Mouse (Mus musculus) layer of hippocampus, postnatal 25 days (tissue): ENCODE measurements around the gene Mlh3. TPM values are rescaled to one million over a fixed set of nuclear protein-coding genes. Genes with fewer than 3 reads are reported as not detected.

Experiments
- DNase-seq, 2 experiments: peaks; one replicate each; pipeline ENCODE4 v3.0.0; 2022; ENCODE audit warnings: mixed read lengths in 2 of 2, low spot score in 1 of 2; ENCODE audit errors: extremely low spot score in 1 of 2
- total RNA-seq, 2 experiments: library from RNA; stranded (reverse); gene quantifications; 2 replicates each; pipeline ENCODE4 v1.2.3; 2021

Gene Mlh3
- total RNA-seq = 10 to 100 TPM; 17.0 to 17.9 TPM

DNA sequence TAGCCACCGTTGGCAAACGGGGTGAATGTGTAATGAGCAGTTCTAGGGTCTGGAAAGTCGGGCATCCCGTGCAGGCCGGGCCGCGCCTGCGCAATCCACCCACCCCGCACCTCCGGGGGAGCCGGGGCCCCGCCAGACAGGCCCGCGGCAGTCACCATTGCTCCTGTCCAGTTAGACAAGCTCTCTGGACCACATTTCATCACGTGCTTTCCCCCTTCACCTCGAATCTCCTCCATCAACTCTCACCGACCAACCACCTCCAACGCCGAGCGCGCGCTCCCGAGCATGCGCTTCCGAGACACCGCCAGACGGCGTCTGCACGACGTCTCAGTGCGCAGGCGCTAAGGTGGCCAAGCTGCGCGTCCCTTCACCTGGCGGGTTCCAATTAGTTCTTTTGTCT lies at the start of gene Mlh3:
Gene Mlh3, minus strand, starts transcription at position 281 of the 400 bp plus-strand sequence.
- DNase-seq = peak; percentile 79 to 83

DNA sequence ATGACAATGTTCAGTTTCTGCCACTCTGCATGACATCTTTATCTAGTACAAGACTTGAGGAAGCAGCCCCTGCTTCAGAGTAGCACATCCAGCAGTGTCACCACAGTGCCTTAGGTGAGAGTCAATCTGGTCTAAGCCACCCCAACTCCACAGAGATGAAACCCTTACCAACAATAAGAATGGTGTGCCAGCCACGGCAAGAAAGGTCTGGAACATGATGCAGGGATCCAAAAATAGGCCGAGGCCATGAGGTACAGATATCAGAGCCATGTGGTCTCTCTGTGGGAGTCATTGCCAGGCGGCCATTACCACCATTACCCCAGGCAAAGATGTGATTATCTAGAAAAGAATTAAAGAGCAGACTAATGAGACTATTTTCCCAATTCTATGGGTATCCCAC lies 38.3 kb upstream of the Mlh3 start:
- no peak for DNase-seq

DNA sequence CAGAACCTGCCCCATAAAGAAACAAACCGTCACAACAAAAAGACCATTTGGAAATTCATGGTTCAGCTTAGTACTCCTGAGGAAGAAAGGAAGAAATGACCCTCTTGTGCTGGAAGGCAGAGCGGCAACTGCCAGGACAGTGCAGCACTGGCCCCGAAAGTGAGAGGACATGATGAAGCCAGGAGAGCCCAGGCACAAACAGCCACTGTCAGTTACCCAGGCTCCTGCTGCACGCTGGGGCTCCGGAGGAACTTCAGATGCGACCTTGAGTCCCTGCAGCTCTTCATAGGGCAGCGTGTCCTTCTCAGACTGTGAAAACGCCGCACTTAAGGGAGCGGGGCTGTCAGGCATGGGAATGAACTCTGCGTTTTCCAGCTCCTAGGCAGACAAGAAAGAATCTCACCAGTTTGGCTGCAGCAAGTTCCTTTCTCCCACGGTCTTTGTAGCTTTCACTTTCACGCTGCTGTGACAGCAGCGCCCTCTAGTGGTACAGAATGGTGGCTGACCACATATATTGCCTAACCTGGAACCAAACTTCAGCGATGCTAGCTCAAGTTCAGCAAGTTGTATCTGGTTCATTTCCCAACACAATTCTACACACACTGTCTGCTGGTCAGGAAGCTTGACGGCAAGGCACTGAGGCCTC lies 35.0 kb upstream of the Mlh3 start:
- DNase-seq = peak; percentile 73 to 90

- no peak for DNase-seq
These were observed 34.3 kb upstream of the Mlh3 start for GRCm38 (mm10) chr12:85304725-85305124.

DNA sequence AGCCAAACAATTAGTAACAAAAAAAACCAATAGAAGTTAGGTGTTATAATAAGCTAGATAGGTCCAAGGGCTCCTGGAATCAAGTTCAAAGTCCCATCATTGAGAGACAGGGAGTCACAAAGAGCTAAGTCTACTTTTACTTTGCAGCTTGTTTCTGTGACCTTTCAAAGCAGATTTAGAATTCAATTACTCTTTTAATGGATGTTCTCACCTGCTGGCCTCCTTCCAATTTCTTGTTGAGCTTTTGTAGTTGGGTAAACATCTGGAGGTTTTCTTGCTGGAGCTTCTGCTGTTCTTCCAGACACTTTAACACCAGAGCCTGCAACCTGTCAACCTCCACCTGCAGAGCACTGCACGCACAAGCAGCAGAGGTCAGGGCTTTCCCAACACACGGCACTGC lies 32.9 kb upstream of the Mlh3 start:
- no peak for DNase-seq

DNA sequence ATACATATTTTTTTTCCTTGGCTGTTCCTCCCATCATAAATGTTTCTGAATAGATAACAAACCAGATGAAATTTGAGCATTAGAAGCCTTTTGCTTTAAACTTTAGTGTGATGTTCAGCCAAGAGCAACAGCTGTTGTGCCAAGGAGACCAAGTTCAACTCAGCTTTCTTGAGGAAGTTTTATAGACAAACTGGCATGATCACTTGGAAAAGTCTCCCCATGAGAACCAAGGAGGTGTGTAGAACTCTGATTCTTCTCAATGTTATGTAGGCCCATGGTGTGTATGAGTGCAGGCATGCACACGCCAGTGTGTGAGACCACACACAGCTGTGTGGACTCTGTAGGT lies 28.4 kb upstream of the Mlh3 start:
- DNase-seq = no peak

DNA sequence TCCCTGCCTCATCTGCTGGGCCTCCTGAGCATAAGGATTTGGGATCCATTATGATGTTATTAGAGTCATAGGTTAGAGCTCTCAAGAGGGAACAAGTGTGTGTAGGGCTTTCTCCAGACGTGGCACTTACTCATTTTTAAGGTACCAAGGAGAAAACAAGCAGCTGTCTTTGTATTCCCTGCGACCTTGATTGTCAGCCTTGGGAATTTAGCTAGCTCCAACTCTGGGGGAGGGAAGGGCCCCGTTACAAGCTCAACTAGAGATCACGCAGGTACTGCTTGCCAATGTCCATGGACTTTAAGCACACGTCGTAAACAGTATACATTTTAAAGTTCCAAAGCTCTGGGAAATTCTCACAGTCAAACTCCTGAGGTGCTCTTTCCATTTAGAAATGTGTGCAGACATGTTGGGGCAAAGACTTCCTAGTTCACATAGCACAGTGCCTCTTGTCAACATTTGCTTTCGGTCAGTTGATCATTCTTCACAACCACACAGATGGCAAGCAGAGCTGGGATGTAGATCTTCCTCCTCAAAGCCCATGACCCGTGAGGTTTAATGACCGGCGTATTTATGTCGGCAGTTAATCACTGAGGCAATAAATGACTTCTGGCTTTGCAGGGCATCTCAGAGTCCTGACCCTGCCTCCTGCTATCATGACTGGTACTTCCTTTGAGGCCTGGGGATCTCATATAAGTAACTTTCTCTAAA lies 27.9 kb upstream of the Mlh3 start:
- DNase-seq = no peak

DNA sequence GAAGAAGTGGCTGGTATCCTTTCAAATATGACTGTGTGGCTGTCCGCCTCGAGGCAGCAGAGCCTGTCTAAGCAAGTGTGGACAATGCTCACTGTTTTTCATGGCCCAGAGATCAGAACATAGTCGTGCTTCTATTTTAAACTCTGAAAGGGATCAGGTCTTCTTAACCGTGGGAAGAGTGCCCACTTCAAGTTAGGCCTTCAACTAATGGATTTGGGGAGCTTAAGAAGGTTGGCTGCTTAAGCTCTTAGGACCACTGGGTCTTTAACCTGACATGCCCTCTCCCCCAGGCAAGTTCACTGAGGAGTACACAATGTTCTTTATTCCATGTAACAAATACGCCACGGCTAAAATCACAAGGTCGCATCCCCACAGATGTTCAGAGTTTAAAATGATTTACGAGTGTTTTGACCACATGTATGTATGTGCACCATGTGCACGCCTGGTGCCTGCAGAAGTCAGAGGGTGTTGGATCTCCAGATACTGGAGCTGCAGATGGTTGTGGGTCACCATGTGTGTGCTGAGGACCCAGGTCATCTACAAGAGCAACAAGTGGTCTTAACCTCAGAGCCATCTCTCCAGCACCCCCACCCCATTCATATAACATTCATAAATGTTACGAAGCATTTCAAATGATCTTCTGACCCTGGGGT lies 27.1 kb upstream of the Mlh3 start:
- DNase-seq = no peak

DNA sequence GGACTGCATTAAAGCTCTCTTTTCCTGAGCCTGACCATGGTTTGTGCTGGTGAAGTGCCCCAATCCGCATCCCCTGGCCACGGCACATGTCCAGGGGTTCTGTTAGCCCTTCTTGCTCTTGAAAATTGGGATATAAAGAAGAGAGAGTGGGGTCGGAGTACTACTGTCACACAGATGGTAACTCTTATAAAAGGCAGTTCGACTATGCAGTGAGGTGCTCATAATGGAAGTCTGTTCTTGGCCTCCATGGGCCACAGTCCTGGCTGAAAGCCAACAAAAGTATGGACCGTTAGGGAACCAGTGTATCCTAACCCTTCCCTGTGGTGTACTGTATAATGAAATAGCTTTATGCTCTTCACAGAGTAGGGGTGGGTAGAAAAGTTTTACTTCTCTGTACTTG lies 26.5 kb upstream of the Mlh3 start:
- DNase-seq = no peak

- no peak for DNase-seq
These were observed 25.1 kb upstream of the Mlh3 start for GRCm38 (mm10) chr12:85295506-85295905.

- DNase-seq = no peak
These were observed 22.5 kb upstream of the Mlh3 start for GRCm38 (mm10) chr12:85292906-85293305.

- DNase-seq = no peak
These were observed 21.9 kb upstream of the Mlh3 start for GRCm38 (mm10) chr12:85292288-85292687.

DNA sequence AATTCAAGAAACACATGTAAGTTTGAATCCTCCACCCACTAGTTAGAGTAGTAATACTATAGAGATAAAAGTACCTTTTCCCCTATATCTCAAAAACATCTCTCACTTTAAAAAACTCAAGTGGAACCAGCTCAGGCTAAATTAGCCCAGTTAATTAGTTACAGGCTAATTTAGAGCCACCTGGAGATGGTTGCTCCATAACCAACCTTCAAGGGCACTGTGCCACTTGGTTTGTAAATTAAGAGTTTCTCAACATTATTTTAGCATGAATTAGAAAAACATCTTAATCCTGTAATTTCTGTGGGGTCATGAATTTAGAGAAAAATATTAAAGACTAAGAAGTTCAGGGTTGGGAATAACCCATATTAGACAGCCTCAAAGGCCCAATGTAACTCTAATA lies 21.1 kb upstream of the Mlh3 start:
- DNase-seq = no peak

GRCm38 (mm10) chr12:85290633-85291032 lies 20.2 kb upstream of the Mlh3 start:
- no peak for DNase-seq

- no peak for DNase-seq
These were observed 19.0 kb upstream of the Mlh3 start for GRCm38 (mm10) chr12:85289157-85290000.

DNA sequence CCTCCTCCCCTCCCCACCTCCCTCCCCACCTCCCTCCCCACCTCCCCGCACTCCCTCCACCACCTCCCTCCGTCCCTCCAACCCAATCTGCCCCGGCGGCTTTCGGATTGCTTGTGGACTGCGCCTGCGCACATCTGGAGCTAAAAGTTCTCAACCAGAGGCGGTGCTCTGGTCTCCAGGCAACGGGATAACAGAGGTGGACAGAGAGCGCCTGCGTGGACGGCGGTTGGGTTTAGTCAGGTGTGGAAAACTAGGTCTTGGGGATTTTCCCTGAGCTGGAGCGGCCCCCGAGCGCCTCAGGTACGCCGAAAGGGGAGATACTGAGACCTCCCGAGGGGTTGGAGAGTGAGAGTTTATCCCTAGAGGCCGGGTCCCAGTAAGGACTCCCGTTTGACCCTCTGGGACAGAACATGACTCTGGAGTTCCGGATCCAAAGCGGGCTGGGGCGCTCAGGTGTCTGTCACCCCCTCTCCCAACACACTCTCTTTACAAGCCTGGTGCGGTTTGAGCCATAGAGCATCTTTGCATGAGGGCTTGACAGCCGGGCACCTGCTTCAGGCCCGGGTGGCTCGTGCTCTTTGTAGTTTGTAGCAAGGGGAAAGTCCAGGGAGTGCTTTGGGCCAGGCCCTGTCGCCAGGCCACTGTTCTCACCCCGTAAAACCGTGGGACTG lies 18.2 kb upstream of the Mlh3 start, which contains the start of gene Zc2hc1c:
Gene Zc2hc1c, plus strand, starts transcription at position 106 of the 671 bp plus-strand sequence.
- peak; percentile 31 to 62 for DNase-seq

DNA sequence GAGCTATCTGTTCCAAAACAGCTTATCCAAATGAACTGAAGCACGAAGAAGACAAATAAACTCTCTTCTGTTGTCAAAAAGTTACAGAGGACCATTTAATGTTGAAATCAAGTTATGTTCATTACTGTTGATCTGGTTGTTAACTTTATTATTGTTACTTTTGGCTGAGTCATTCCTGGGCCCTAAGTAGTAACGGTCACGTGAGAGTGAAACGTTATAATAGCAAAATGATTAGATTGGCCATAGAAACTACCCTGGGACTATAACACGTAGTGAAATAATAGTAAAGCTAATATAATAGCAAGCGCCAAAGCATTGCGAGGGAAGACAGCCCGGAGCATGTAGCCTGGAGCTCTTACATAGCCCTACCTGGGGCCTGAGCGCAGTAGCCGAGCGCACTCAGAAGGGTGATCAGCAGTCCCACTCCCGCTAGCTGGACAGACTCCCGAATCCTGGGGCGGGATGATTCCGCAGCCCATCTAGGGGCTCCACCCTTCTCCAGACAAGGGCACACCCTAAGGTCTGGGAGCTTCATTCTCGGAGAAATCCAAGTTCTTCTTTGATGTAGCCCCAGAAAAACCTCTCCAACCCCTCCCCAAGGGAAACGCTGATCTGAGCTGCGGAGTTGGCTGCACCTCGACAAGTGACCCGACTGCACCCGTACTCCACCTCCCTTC lies 17.5 kb upstream of the Mlh3 start, which contains the start of gene Acyp1:
Gene Acyp1, minus strand, starts transcription at position 630 of the 677 bp plus-strand sequence.
- DNase-seq = no peak

DNA sequence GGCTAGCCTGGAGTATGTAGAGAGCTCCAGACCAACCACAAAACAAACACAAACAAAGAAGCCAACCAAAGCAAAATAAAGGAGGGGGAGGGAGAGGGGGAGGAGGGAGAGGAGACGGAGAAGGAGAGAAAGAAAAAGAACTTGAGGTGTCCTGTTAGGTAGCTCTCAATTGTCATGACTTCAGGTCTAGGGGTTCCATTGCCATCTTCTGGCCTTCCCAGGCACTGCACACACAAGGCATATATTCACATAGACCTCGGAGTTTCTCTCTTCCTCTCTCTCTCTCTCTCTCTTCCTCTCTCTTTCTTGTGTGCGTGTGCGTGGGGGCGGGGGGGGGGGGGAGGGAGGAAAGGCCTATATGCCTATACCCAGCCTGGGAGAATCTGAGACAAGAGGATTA lies 16.5 kb upstream of the Mlh3 start:
- no peak for DNase-seq

GRCm38 (mm10) chr12:85284996-85285395 lies 14.6 kb upstream of the Mlh3 start:
- no peak for DNase-seq

- DNase-seq = no peak
These were observed 13.9 kb upstream of the Mlh3 start for GRCm38 (mm10) chr12:85284331-85284730.
